Mouse (Mus musculus): ENCODE data around the gene Polr2e.

Polr2e gene

GRCm38 (mm10) chr10:80035148-80035547 lies 4.4 kb downstream of the Polr2e start:
- DNase-seq (ENCODE audit: low read depth, low spot score): no peak

- no peak for DNase-seq (ENCODE audit: low read depth, low spot score)
These were observed 5.8 kb downstream of the Polr2e start for GRCm38 (mm10) chr10:80033511-80034391.

- no peak for DNase-seq (ENCODE audit: low read depth, low spot score)
These were observed 6.7 kb downstream of the Polr2e start for GRCm38 (mm10) chr10:80032799-80033480.

GRCm38 (mm10) chr10:80030736-80031135 lies 8.9 kb downstream of the Polr2e start:
- DNase-seq (ENCODE audit: low read depth, low spot score): no peak

GRCm38 (mm10) chr10:80030191-80030590 lies 9.4 kb downstream of the Polr2e start:
- no peak for DNase-seq (ENCODE audit: low read depth, low spot score)

- no peak for DNase-seq (ENCODE audit: low read depth, low spot score)
These were observed 11.1 kb downstream of the Polr2e start for GRCm38 (mm10) chr10:80028521-80028846.

GRCm38 (mm10) chr10:80027681-80028520 lies 11.7 kb downstream of the Polr2e start:
- no peak for DNase-seq (ENCODE audit: low read depth, low spot score)

- no peak for DNase-seq (ENCODE audit: low read depth, low spot score)
These were observed 13.7 kb downstream of the Polr2e start for GRCm38 (mm10) chr10:80025889-80026288.

- DNase-seq (ENCODE audit: low read depth, low spot score): no peak
These were observed 14.1 kb downstream of the Polr2e start for GRCm38 (mm10) chr10:80025463-80025862.

GRCm38 (mm10) chr10:80025044-80025347 lies 14.6 kb downstream of the Polr2e start:
- no peak for DNase-seq (ENCODE audit: low read depth, low spot score)

GRCm38 (mm10) chr10:80024229-80025043 lies 15.2 kb downstream of the Polr2e start:
- no peak for DNase-seq (ENCODE audit: low read depth, low spot score)

GRCm38 (mm10) chr10:80023758-80024157 lies 15.8 kb downstream of the Polr2e start:
- no peak for DNase-seq (ENCODE audit: low read depth, low spot score)

- no peak for DNase-seq (ENCODE audit: low read depth, low spot score)
These were observed 16.8 kb downstream of the Polr2e start for GRCm38 (mm10) chr10:80022806-80023205.

- no peak for DNase-seq (ENCODE audit: low read depth, low spot score)
These were observed 17.4 kb downstream of the Polr2e start for GRCm38 (mm10) chr10:80022164-80022563.

GRCm38 (mm10) chr10:80021320-80021641 lies 18.3 kb downstream of the Polr2e start:
- no peak for DNase-seq (ENCODE audit: low read depth, low spot score)

- DNase-seq (ENCODE audit: low read depth, low spot score): no peak
These were observed 18.8 kb downstream of the Polr2e start for GRCm38 (mm10) chr10:80020603-80021319.

GRCm38 (mm10) chr10:80020191-80020590 lies 19.4 kb downstream of the Polr2e start:
- no peak for DNase-seq (ENCODE audit: low read depth, low spot score)

GRCm38 (mm10) chr10:80019471-80020131 lies 20.0 kb downstream of the Polr2e start:
- DNase-seq (ENCODE audit: low read depth, low spot score): no peak

GRCm38 (mm10) chr10:80018739-80019297 lies 20.8 kb downstream of the Polr2e start:
- DNase-seq (ENCODE audit: low read depth, low spot score): no peak

GRCm38 (mm10) chr10:80017771-80018170 lies 21.8 kb downstream of the Polr2e start:
- DNase-seq (ENCODE audit: low read depth, low spot score): no peak

All from brain, embryonic 18.5 days (tissue).